Mouse (Mus musculus) brain, embryonic 14.5 days (tissue): ENCODE measurements around the gene Sept9.

Source experiments
- CTCF ChIP-seq: fragments of 200-500 bp; IDR thresholded peaks from 2 replicates; pipeline ENCODE4 v1.5.1; 2012; ENCODE audit warnings: inconsistent platforms, mild to moderate bottlenecking, moderate library complexity, borderline replicate concordance; ENCODE audit not compliant: insufficient read depth, insufficient read length; ENCODE audit errors: extremely low read depth
- POLR2A ChIP-seq: fragments of 200-500 bp; IDR thresholded peaks from 2 replicates; pipeline ENCODE4 v1.6.1; 2012; ENCODE audit warnings: mild to moderate bottlenecking, inconsistent platforms, borderline replicate concordance; ENCODE audit not compliant: poor library complexity, insufficient read depth, insufficient read length, severe bottlenecking; ENCODE audit errors: extremely low read depth

DNA sequence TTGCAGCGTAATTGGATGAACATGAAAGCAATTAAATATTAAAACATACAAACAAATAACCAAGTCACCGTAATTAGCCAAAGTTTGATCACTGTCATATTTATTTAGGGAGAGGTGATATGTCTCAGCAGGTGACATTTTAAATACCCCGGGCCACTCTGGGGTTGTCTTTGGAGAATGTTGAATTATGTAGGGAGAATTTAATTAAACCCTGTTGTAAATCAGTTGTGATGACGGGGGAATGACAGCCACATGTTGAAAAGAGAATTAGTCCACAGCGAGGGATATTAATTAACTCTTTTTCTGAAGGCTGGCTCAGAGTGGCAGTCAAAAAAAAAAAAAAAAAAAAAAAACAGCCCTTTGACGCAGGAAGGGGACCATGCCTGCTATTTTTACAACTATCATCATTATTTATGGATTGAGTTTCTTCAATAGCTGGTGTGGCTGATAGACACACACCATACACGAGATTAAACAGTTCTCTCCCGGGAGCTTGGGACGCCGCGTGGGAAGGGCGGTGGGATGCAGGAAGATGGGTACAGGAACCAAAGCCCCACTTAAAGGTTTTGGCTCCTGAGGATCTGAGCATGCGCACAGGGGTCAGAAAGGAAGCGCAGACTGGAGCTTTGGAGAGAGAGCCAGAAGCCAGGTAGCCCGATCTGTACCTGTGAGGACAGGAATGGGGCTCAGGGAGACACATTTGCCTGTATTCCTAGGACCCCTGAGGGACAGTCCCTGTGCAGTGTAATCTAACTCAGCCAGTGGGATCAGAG is 186.1 kb downstream of the Sept9 start:
- TF ChIP-seq CTCF (no peak), POLR2A (no peak)
